Mouse (Mus musculus) embryonic fibroblast, embryonic 13.5 days (primary cell): ENCODE measurements around the gene Pgm1.

Source experiments
- CTCF ChIP-seq: IDR thresholded peaks from 2 replicates; pipeline ENCODE4 v1.5.1; 2011; ENCODE audit warnings: mild to moderate bottlenecking, control low read depth, low read length, moderate library complexity, borderline replicate concordance; ENCODE audit not compliant: insufficient read depth
- POLR2A ChIP-seq: IDR thresholded peaks from 2 replicates; pipeline ENCODE4 v1.6.1; 2011; ENCODE audit warnings: low read depth, mild to moderate bottlenecking, control low read depth, low read length, moderate library complexity

GRCm38 (mm10) chr4:99947192-99947591, 18.0 kb downstream of the Pgm1 start:
- TF ChIP-seq POLR2A, result no peak
- TF ChIP-seq CTCF, result no peak
